Mouse (Mus musculus): Measurements from ENCODE around the gene Pcsk5.

DNA sequence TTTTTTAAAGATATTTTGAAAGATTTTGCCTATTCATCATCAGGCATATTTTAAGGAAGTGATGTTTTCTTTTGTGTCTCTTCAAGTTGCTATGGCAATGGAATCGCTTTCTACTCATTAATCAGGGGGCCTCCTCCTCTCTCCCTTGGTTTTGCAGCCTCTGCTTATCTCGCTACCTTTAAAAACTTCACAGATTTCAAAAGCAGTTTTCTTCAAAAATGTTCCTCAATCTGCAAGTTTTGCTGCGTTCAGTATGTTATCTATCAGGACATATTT, 347.6 kb downstream of the Pcsk5 start:
- TF ChIP-seq POLR2AphosphoS2 (IDR thresholded peaks at IDR 0.05; ENCODE audit: low read depth, low read length) (no peak), EP300 (IDR thresholded peaks at IDR 0.05; ENCODE audit: low read length) (no peak), E2F4 (IDR thresholded peaks at IDR 0.05; ENCODE audit: insufficient replicate concordance, low read depth, low read length) (no peak), CTCF (conservative IDR thresholded peaks at IDR 0.05 in 1 of 2, IDR thresholded peaks at IDR 0.05 in 1 of 2; ENCODE audit: low read depth in 2 of 2, low read length in 2 of 2) (no peak), RAD21 (IDR thresholded peaks at IDR 0.05; ENCODE audit: low read depth, low read length) (no peak), USF1 (IDR thresholded peaks at IDR 0.05; ENCODE audit: low read depth, low read length) (no peak), ZKSCAN1 (IDR thresholded peaks at IDR 0.05; ENCODE audit: borderline replicate concordance, low read depth, low read length) (no peak), MAFK (IDR thresholded peaks at IDR 0.05; ENCODE audit: insufficient replicate concordance, low read length) (no peak), ZC3H11A (IDR thresholded peaks at IDR 0.05; ENCODE audit: low read depth, low read length) (no peak), JUND (conservative IDR thresholded peaks at IDR 0.05; ENCODE audit: low read depth, low read length) (no peak), USF2 (conservative IDR thresholded peaks at IDR 0.05; ENCODE audit: low read depth, low read length) (no peak)
